Mouse (Mus musculus) gonadal fat pad, adult 2 months (tissue): ENCODE results near the gene Hbp1. TPM values are rescaled to one million over a fixed set of nuclear protein-coding genes. Genes with fewer than 3 reads are reported as not detected.

Source experiments
- DNase-seq: peaks from one replicate; pipeline ENCODE4 v3.0.0-alpha.2; 2012; ENCODE audit warnings: low read depth
- polyA plus RNA-seq: library from polyadenylated mRNA; depleted of rRNA; stranded (reverse); fragments of >200 nt; gene quantifications from 2 replicates; pipeline ENCODE4 v1.2.3, GENCODE M21; 2012; rRNA removed

The Hbp1 gene
- polyA plus RNA-seq, result 92.6 and 115 TPM in 2 replicates

DNA sequence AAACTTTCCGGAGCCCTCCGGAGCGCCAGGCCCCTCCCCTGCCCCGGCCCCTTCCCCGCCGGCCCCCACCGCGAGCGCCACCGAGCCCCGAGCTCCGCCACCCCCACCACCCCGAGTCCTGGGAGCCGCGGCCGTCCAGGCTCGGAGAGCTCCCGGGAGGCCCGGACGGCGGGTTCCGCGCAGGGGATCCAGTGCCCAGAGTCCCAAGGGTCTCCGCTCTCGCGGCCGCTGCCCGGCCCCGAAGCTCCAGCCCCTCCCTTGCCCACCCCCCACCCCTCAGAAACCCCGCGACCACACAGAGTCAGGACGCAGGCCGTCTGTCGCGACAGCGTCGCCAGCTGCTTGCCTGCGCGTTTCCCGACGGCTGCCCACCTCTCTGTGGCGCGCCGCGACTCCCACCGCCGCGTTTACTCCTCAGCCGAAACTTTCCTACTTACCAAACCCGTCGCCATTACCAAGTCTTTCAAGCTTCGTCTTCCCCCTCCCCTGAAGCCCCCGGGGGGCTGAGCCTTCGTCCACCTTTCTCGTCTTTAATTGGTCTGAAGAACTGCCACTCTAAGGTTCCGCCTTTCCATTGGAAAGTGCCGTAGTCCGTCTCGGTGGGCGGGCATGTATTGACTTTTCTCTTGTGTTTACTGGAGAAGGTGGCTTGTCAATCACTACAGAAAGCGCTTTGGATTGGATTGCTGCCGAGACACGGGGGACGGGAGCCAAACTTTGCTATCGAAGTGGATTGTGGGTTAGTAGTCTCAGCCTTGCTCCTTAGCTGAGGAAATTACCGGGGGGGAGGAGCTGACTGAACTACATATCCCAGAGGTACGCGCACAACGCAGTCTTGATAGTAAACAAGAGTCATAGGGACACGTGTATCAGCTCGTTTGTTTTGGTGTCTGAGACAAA lies at the start of gene Hbp1:
Hbp1 (minus strand) TSS at position 777 of the 900 bp plus-strand sequence.
- peak; percentile 100 for DNase-seq

DNA sequence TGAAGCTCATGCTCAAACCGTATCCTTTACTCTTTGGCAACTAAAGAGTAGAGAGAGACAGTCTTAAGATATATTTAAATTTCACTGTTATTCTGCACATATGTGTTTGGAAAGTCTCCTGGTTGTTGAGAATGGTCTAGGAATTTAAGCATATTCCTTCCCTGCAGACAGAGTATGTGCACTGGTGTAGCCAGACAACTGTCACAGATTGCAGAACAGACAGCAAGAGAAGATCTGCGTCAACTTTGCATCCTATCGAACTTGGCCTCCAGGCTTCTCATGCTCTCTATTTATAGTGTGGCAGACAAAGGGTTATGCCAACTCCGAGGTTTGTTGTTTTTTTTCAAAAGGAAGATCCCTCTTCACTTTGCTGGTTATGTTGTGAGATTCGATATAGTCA lies 48.4 kb upstream of the Hbp1 start:
- DNase-seq, result no peak

DNA sequence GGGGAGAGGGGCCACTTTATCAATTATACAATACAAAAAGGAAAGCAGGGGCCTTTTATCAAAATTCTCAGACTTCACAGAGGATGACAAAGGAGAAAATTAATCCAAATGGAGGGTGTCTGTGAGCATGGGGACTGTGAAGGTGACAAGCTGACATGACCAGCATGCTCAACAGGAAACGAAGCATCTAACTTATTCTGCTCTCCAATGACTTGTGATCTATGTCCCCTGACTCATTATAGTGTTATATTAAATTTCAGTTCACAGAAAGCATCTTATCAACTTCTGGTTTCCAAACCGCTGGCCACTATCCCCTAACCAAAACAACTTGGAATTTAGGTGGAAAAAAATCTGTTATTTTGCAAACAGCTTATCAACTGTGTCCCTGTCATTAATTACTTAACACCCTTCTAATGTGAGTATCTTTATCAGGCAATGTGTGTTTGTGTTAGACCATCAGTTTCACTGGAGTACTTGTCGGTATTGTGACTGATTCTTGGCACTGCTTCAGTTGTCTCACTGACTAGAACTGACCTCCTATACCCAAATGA lies 47.1 kb upstream of the Hbp1 start:
- no peak for DNase-seq

DNA sequence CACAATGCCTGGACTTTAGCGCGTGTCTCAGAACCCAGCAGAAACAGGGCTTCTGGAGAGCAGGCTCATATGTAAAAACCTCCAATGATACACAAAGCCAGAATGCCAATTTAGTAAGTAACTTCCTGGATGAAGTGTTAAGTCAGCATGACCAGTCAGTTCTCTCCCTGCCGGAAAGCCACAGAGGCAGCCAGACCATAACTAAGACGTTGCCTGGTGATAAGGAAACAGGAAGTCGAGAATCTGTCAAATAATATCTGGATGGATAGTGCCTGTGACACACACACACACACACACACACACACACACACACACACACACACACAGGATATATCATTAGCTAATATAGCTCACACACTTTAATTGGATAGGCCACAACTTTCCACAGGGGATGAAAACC lies 46.5 kb upstream of the Hbp1 start:
- DNase-seq, result no peak

DNA sequence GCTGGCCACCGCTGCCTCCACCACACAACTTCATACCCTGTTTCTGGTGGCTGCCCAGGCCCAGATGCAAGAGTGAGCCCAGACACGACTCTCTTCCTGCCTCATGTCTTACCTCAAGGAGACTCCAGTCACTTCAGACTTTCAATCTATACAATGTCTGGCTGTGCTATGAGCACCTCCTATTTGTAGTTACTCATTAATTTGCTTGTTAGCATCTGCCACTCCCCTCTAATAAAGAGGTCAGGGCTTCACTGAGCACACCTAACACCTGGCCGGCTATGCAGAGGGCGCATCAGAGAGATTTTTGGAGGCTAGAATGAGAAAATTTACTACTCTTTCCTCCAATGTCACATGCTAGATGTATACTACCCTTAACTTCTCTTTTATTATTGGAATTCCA lies 40.2 kb upstream of the Hbp1 start:
- DNase-seq, result no peak

DNA sequence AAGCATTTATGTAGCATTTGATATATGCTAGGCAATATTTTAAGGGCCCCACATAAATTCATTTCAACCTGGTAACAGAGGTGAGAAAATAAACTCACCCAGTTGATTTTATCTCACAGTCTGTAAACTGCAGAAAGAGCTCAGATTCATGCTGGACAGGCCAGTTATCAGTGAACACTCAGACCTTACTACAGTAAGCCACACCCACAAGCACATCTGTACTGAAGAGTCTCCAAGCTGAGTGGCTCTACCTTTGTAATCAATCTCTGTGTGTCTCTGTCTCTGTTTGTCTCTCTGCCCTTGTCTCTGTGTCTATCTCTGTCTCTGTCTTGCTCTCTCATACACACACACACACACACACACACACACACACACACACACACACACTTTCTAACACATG lies 39.4 kb upstream of the Hbp1 start:
- no peak for DNase-seq

DNA sequence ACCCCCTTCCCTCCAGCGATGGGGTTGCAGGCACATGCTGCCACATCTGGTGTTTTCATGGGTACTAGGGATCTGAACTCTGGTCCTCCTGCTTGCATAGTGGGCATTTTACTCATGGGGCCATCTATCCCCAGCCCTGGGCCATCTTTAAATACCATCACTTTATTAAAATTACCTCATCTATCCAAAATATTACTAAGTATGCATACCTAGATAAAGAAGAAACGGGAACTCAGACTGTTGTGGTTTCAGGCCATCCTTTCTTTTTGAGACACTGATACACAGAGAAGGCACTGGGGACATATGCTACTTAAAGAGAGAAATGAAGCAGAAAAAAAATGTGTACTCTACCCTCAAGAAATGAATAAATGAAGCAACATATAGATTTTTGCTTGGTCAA lies 36.1 kb upstream of the Hbp1 start:
- DNase-seq, result no peak

DNA sequence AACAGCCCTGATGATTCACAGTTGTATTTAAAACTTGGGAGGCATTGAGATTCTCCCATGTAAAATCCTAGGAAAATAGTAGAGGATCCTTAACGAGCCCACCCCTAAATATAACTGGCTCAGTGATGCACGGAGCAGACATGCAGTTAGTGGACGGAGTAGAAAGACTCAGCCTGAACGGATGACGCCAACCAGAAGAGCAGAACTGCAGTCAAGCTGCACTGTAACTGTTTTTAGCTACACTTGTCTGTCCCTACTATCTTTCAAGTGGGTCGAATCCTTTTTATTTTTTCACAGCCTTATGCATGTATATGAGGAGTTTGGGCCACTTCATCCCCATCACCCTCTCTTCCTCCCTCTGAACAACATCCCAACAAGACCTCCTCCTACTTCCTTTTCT lies 35.4 kb upstream of the Hbp1 start:
- no peak for DNase-seq

DNA sequence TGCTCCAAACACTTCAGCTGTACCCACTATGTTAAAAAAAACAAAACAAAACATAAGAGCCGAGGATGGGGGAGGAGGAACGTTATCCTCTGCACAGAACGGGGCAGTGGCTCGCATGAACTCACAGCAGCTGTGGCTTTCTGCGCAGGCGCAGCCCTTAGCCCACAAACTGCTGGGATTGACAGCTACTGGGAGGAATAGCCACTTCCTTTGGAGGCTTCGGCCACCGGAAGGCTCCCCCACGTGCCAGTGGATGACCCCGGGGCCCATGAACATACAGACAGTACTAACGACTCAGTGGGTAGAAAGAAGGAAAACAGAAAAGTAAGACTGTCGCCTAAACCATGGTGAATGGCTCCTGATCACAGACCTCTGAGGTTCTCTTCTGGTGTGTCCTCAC lies 34.3 kb upstream of the Hbp1 start:
- DNase-seq, result no peak

DNA sequence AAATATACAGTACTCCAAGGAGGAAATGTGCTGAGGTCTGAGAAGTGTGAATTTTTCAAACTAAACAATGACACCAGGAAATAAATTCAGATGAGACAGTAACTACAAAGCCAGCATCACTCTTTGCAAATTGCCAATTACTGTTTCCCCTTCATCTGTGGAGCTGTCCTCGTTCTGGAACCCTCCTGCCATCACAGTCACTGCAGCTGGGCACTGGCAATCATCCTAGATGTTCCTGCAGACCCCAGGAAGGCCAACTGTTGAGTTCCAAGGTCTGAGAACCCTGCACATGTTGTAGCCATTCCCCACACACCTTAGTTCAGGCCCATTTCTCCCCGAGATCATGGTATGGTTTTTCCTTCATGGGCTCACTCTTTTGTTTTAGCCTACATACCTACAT lies 33.9 kb upstream of the Hbp1 start:
- no peak for DNase-seq

DNA sequence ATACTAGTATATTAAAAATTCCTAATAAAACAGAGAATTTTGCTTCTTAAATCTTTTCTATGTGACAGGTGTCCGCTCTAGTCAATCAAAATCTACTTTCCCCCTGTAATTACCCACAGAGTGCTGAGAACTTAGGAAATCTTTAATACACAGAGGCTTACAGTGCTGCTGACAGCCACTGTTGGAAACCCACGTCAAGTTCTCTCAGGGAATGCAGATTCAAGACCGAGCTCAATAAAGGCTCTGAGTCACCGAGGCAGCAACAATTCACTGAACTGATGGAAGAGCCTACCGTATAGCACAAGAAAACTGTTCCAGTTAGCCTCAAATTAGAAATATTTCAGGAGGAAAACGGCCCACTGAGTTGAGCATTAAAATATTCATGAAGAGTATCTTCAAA lies 33.4 kb upstream of the Hbp1 start:
- DNase-seq, result no peak

DNA sequence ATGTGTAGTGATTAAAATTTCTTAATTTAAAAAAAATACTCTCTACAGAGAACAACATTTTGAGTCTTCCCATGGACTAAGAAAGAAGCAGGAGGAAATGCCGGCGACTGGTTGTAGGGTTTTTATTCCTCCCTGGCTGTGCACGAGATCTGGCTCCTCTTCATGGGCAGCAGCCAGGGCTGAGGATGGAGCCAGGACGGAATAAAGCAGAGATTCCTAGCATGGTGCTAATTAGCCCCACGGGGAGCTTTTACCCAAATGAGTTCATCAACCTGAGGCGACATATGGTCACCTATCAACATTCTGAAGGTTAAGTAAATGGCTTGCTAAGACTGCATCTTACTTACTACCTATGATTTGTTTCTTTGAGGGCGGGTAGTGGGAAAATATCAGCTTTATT lies 32.9 kb upstream of the Hbp1 start:
- DNase-seq, result no peak

DNA sequence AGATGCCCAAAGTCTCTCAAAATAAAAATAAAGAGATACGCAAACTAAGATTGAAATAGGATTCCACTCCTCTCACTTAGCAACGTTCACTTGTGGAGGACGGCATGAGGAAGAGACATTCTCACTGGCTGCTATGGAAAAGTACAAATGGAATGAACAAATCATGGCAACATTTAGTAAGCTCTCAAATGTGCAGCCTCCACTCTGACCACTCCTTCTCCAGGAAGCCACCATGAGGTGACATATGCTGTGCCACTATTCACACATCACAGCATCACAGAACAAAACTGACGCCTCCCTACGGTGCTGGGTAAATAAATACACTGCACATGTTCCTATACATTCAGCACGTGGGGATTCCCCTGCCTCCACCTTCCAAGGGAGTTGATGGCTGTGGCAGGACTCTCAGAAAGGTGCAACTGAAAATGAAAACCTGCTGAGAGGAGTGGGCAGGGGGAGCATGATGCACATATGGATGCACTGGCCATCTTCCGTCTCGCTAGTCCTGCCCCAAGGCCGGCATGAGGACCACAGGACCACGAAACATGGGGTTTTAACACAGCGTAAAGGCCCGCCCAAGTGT lies 27.4 kb upstream of the Hbp1 start:
- no peak for DNase-seq

DNA sequence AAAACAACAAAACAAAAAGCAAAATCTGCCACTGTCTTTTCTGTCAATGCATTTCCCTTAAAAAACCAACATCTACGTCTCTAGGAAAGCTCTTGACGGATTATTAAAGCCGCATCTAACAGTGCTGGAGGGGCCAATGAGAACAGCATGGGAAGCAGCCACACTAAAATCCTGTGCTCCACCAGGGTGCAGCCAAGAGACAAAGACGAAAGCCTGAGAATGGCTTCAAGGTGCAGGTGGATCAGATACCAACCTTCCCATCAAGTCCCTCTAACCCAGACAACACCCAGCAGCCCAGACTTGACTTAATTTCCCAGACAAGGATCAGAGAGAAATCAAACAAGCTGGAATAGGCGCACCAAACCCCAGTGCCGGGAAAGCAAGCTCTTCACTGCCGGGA lies 26.2 kb upstream of the Hbp1 start:
- DNase-seq, result no peak

DNA sequence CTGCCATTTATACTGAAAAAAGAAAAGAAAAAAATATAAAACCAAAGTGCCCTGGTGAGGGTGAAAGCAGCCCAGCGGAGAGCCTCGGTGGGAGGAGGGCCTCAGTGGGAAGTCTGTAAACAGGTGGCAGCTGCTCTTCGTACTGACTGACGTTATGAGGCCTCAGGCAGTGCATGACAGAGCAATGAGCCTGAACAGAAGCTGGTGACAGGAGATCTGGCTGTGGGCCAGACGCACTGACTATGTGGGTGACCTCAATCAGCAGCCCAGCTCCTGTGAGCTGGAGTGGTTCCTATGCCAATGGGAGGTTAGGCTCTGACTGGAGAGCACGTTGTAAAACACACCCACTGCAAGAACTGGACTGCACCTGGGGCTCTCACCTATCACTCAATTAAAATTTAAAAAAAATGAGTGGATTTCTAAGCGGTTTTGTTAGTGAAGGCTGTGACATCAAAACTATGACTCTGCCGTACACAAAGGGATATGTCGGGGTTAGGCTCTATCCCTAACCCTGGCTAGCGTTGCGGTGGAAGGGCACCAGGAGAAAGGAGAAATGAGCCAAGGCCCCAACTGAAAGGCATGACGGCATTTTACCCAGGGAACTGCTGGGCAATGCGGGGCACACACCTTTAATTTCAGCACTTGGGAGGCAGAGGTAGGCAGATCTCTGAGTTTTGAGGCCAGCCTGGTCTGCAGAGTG lies 23.3 kb upstream of the Hbp1 start:
- peak; percentile 66 for DNase-seq

DNA sequence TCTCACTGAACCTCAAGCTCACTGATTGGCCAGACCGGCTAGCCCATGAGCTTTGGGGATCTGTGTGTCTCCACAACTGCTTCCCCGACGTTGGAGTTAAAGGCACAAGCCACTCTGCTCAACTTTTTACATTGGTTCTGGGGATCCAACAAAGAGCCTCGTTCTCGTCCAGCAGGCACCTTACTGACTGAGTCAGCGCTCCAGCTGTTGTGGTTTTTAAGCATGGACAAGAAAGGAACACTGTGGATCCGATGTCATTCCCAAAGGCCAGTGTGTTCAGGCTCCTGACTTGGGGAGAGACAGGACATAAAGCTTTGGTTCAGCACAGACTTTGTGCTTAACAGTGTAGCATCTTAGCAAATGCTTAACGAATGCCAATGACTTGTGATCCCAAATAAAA lies 21.2 kb upstream of the Hbp1 start:
- no peak for DNase-seq

DNA sequence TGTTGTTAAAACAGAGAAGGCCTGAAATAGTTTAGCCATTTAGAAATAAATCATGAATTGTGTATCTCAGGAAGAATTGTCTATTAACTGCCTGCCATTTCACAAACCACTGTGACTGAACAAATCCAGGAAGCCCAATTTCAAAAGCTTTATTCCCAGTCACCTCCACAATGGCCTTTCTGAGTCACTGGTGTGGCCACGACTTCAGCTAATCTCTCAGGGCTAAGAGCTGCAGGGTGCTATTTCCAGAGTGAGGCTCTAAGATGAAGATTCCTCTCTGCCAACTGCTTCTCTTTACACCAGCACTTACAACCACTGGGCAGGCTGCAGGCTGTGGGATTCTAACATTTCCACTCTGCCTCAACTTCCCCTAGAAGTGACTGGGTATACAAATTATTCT lies 18.8 kb upstream of the Hbp1 start:
- no peak for DNase-seq

DNA sequence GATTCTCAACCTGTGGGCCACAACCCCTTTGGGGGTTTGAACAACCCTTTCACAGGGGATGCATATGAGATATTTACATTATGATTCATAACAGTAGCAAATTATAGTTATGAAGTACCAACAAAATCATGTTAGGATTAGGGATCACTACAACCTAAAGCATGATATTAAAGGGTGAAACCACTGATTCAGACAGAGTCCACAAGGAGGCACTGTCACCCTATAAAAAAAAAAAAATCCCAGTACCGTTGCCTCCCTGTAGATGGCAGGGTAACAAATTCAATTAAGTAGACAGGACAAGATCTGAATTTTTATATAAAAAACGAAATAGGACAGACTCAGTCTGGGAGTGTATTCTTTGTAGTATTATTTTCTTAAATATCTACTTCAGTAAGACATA lies 17.2 kb upstream of the Hbp1 start:
- no peak for DNase-seq

DNA sequence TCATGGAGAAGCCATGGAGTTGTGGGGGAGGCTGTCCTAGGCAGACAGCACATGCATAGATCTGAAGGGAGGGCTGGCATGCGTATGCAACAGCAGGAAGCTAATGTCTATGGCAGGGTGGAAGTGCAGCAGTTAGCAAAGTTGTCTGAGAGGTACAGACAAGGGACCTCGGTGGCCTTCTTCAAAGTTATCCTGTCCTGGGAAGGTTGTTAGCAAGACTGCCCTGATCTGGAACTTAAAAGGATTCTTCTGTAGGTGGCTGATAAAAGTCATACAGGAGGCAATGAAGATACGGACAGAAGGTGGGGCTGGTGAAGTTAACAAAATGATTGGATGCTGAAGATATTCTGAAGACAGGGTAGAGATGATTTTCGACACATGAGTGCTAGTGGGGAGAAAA lies 16.1 kb upstream of the Hbp1 start:
- no peak for DNase-seq

DNA sequence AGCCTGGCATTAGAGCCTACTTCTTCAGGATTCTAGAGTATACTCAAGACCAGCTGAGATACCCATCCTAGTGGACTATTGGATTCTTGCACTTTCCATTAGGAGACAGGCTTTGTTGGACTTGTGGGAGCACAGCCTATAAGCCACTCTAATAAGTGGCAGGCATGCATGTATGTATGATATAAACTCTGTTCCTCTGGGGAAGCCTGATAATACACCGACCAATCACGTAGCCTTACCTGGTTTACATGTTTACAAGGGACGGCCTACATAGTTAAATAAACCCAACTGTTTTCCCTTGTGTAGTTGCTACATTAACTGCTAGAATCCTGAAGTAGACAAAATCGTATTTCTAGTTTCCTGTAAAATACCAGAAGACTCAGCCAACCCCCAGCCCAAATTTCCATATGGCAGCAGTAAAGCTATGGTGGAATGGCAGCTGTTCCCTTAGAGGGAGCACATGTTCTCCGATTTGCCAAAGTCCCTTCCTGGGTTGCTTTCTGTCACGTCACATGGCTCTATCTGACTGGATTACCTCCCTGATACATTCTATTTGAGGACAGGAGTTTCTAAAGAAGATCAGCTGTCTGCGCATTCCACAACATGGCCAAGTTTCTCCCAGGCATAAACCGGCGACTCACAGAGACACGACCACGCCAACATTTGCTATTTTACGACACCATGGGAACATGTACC lies 15.3 kb upstream of the Hbp1 start:
- DNase-seq, result no peak

DNA sequence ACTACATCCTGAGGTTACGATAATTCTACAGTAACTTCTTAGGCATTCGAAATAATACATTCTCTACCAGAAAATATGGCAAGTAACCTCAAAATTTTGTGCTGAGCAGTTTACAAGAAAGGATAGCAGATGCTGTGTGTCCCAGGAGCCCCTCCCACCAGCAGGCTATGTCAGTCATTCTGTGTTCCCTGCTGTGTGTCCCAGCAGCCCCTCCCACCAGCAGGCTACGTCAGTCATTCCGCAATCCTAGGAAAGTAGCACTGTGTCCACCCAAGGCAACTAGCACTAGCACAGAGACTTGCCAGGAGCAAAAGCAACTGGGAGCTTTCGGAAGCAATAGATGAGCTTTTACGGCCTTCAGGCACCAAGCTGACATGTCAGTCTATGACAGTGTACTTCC lies 13.7 kb upstream of the Hbp1 start:
- no peak for DNase-seq

DNA sequence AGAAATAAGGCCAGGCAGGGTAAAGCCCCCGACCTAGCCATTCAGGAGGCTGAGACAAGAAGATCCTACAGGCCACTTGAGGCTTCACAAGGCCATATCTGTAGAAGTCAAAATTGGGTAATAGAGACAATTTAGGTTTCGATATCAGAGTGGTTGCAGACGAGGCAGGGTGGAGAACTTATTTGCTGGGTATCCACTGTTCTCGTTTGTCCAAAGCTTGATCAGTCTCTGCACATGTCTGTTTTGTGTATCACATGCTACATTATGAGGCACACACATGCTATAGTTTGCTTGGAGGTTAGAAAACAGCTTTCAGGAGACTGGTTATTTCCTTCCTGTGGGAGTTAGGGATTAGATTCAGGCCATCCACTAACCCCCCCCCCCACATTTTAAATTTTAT lies 5.5 kb upstream of the Hbp1 start:
- no peak for DNase-seq
